Mouse (Mus musculus): ENCODE results near the gene Pml.

DNA sequence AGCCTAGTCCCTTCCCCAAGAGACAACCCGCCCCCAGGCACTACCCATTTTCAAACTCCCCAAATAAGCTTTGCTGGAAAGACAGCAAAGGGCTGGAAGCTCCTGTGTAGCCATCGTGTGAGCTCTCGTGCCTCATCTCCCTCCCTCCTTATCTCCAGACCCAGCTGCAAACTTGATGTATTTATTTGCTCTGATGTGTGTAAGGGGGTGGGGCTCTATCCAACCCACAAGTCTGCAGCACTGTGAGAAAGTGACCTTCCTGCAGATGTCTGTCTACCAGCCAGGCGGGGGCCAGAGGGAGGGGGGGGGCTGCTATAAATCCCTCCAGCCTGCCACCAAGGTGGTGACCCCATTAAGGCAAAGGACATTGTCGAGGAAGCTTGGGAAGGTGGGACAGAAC, 35.7 kb downstream of the Pml start:
- TF ChIP-seq GATA1 (IDR thresholded peaks at IDR 0.05; ENCODE audit: borderline replicate concordance, low read length) (no peak), FLI1 (IDR thresholded peaks at IDR 0.05; ENCODE audit: low read length) (no peak)
